Mouse (Mus musculus) myocyte (in vitro differentiated cells): ENCODE measurements around the gene Bhlhe23.

Experiments
- CEBPB ChIP-seq: IDR thresholded peaks from 2 replicates; pipeline ENCODE4 v1.6.1; 2011; ENCODE audit warnings: mild to moderate bottlenecking, moderate library complexity; ENCODE audit not compliant: poor library complexity, insufficient read depth, severe bottlenecking
- E2F4 ChIP-seq: IDR thresholded peaks from one replicate; pipeline ENCODE4 v1.6.1; 2011; ENCODE audit warnings: mild to moderate bottlenecking, control low read depth, moderate library complexity; ENCODE audit not compliant: insufficient read depth
- MAX ChIP-seq: IDR thresholded peaks from one replicate; pipeline ENCODE4 v1.6.1; 2011; ENCODE audit warnings: low read depth, mild to moderate bottlenecking, control low read depth
- POLR2A ChIP-seq: IDR thresholded peaks from one replicate; pipeline ENCODE4 v1.6.1; 2011; ENCODE audit warnings: low read depth, mild to moderate bottlenecking, control low read depth, moderate library complexity; ENCODE audit not compliant: insufficient read length
- POLR2AphosphoS2 ChIP-seq: IDR thresholded peaks from one replicate; pipeline ENCODE4 v1.6.1; 2011; ENCODE audit warnings: low read depth, control low read depth; ENCODE audit not compliant: insufficient read length
- REST ChIP-seq: IDR thresholded peaks from one replicate; pipeline ENCODE4 v1.6.1; 2011; ENCODE audit warnings: mild to moderate bottlenecking, control low read depth, moderate library complexity; ENCODE audit not compliant: insufficient read depth, insufficient read length
- TCF12 ChIP-seq: IDR thresholded peaks from one replicate; pipeline ENCODE4 v1.6.1; 2011; ENCODE audit warnings: mild to moderate bottlenecking, control low read depth; ENCODE audit not compliant: poor library complexity, insufficient read depth, severe bottlenecking
- USF1 ChIP-seq: IDR thresholded peaks from one replicate; pipeline ENCODE4 v1.6.1; 2011; ENCODE audit warnings: low read depth, mild to moderate bottlenecking, control low read depth, moderate library complexity

DNA sequence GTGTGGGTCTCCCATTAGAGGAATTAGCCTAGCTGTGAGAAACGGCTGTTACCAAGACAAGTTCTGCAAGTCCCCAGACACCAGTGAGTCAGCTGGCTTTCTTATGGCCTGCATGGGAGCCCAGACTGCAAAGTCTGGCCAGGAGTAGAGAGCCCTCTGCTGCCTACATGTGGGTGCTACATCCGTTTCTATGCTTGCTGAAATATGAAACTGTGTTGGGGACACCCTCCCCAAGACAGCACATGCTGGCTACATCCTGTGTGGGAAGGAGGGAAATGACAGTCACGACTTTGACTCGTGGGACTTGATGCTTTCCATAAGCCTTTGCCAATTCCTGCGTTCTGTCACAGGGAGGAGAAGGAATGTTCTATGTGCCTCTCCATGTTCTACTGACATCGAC lies 45.8 kb upstream of the Bhlhe23 start:
- no peak for TF ChIP-seq POLR2A
- no peak for TF ChIP-seq E2F4
- TF ChIP-seq MAX: no peak
- no peak for TF ChIP-seq POLR2AphosphoS2
- TF ChIP-seq TCF12: no peak
- TF ChIP-seq USF1: no peak
- TF ChIP-seq CEBPB: no peak
- no peak for TF ChIP-seq REST
